Mouse (Mus musculus): ENCODE measurements around the gene Mapk8. TPM values are rescaled to one million over a fixed set of nuclear protein-coding genes. Genes with fewer than 3 reads are reported as not detected.

Mapk8 gene
- 5.9 and 6.8 TPM in 2 replicates for polyA plus RNA-seq (2016; fragmentation: Nextera tagmentation; extraction: Ambion mirVana)

- Histone ChIP-seq H3K4me1 (peaks cover 27% of the 10 kb centered on the region), H3K4me2 (peak within 1 kb of the TSS; percentile 86), H3K27me3 (replicated peaks) (peaks cover 8% of the 10 kb centered on the region), H3K27ac (peak within 1 kb of the TSS; percentile 88), H3K4me3 (peak within 1 kb of the TSS; percentile 96), H3K9me3 (replicated peaks) (no peaks in the 10 kb centered on the region), H3K36me3 (no peaks in the 10 kb centered on the region), H3K9ac (peak within 1 kb of the TSS; percentile 96)
- WGBS (ENCODE audit: insufficient replicate concordance): under 1% methylated on average over 70 of the region's 70 CpGs
- ATAC-seq: peak; percentile 98
These were observed at the start of gene Mapk8 for GRCm38 (mm10) chr14:33447027-33447569. Mapk8 (minus strand) TSS chr14:33447158.

- H3K36me3 ChIP-seq: no peaks in the 10 kb centered on the region
- H3K4me2 ChIP-seq: no peak overlapping the region
- H3K4me3 ChIP-seq: no peak overlapping the region
- 53% methylated on average over 4 of the region's 4 CpGs for WGBS (ENCODE audit: insufficient replicate concordance)
- no peak overlapping the region for H3K27ac ChIP-seq
- H3K9ac ChIP-seq: no peak overlapping the region
- H3K4me1 ChIP-seq: no peaks in the 10 kb centered on the region
- H3K9me3 ChIP-seq (replicated peaks): no peaks in the 10 kb centered on the region
- H3K27me3 ChIP-seq (replicated peaks): no peaks in the 10 kb centered on the region
- ATAC-seq: no peak
These were observed 48.3 kb upstream of the Mapk8 start for GRCm38 (mm10) chr14:33495226-33495625.

GRCm38 (mm10) chr14:33487805-33488550 is 41.0 kb upstream of the Mapk8 start:
- H3K9me3 ChIP-seq (replicated peaks): no peaks in the 10 kb centered on the region
- H3K36me3 ChIP-seq: no peaks in the 10 kb centered on the region
- no peaks in the 10 kb centered on the region for H3K4me1 ChIP-seq
- H3K4me2 ChIP-seq: no peak overlapping the region
- ATAC-seq: no peak
- H3K27ac ChIP-seq: no peak overlapping the region
- no peak overlapping the region for H3K4me3 ChIP-seq
- 62% methylated on average over 15 of the region's 15 CpGs for WGBS (ENCODE audit: insufficient replicate concordance)
- no peak overlapping the region for H3K9ac ChIP-seq
- no peaks in the 10 kb centered on the region for H3K27me3 ChIP-seq (replicated peaks)

GRCm38 (mm10) chr14:33481991-33482390 is 35.0 kb upstream of the Mapk8 start:
- Histone ChIP-seq H3K4me3 (no peak overlapping the region), H3K4me1 (no peaks in the 10 kb centered on the region), H3K9me3 (replicated peaks) (no peaks in the 10 kb centered on the region), H3K27ac (no peak overlapping the region), H3K9ac (no peak overlapping the region), H3K36me3 (no peaks in the 10 kb centered on the region), H3K27me3 (replicated peaks) (no peaks in the 10 kb centered on the region), H3K4me2 (no peak overlapping the region)
- no peak for ATAC-seq
- 68% methylated on average over 3 of the region's 3 CpGs for WGBS (ENCODE audit: insufficient replicate concordance)

- Histone ChIP-seq H3K9me3 (replicated peaks) (no peaks in the 10 kb centered on the region), H3K4me1 (no peaks in the 10 kb centered on the region), H3K27me3 (replicated peaks) (no peaks in the 10 kb centered on the region), H3K9ac (no peak overlapping the region), H3K27ac (no peak overlapping the region), H3K4me2 (no peak overlapping the region), H3K36me3 (no peaks in the 10 kb centered on the region), H3K4me3 (no peak overlapping the region)
- 12% methylated on average over 3 of the region's 3 CpGs for WGBS (ENCODE audit: insufficient replicate concordance)
- ATAC-seq: no peak
These were observed 29.3 kb upstream of the Mapk8 start for GRCm38 (mm10) chr14:33476094-33476760.

GRCm38 (mm10) chr14:33474461-33474860 is 27.5 kb upstream of the Mapk8 start:
- no peak overlapping the region for H3K27ac ChIP-seq
- ATAC-seq: no peak
- WGBS (ENCODE audit: insufficient replicate concordance): 44% methylated on average over 2 of the region's 2 CpGs

GRCm38 (mm10) chr14:33471331-33471730 is 24.4 kb upstream of the Mapk8 start, which contains the start of gene Frmpd2:
Frmpd2 (plus strand) TSS chr14:33471696.
- whole genome bisulfite sequencing (ENCODE audit: insufficient replicate concordance): 30% methylated on average over 3 of the region's 3 CpGs
- no peaks in the 10 kb centered on the region for H3K4me1 ChIP-seq
- H3K9me3 ChIP-seq (replicated peaks): no peaks in the 10 kb centered on the region
- H3K36me3 ChIP-seq: no peaks in the 10 kb centered on the region
- H3K9ac ChIP-seq: no peak within 1 kb of the TSS
- no peak within 1 kb of the TSS for H3K27ac ChIP-seq
- ATAC-seq: no peak
- H3K27me3 ChIP-seq (replicated peaks): no peaks in the 10 kb centered on the region
- no peak within 1 kb of the TSS for H3K4me2 ChIP-seq
- H3K4me3 ChIP-seq: no peak within 1 kb of the TSS

More at GRCm38 (mm10) chr14:33474461-33474860, 27.5 kb upstream of the Mapk8 start:
- Histone ChIP-seq H3K36me3 (no peaks in the 10 kb centered on the region), H3K4me3 (no peak overlapping the region), H3K27me3 (replicated peaks) (no peaks in the 10 kb centered on the region), H3K4me1 (no peaks in the 10 kb centered on the region), H3K9ac (no peak overlapping the region), H3K9me3 (replicated peaks) (no peaks in the 10 kb centered on the region), H3K4me2 (no peak overlapping the region)

- Histone ChIP-seq H3K9ac (no peak overlapping the region), H3K27me3 (replicated peaks) (no peaks in the 10 kb centered on the region), H3K9me3 (replicated peaks) (no peaks in the 10 kb centered on the region), H3K4me1 (no peaks in the 10 kb centered on the region), H3K36me3 (no peaks in the 10 kb centered on the region), H3K27ac (no peak overlapping the region), H3K4me3 (no peak overlapping the region), H3K4me2 (no peak overlapping the region)
- no peak for ATAC-seq
- 69% methylated on average over 6 of the region's 6 CpGs for WGBS (ENCODE audit: insufficient replicate concordance)
These were observed 20.8 kb upstream of the Mapk8 start for GRCm38 (mm10) chr14:33467766-33468165.

- Histone ChIP-seq H3K4me2 (no peak overlapping the region), H3K9me3 (replicated peaks) (no peaks in the 10 kb centered on the region), H3K27me3 (replicated peaks) (no peaks in the 10 kb centered on the region), H3K9ac (no peak overlapping the region), H3K27ac (no peak overlapping the region), H3K4me3 (no peak overlapping the region), H3K36me3 (no peaks in the 10 kb centered on the region), H3K4me1 (no peaks in the 10 kb centered on the region)
- WGBS (ENCODE audit: insufficient replicate concordance): 58% methylated on average over 3 of the region's 3 CpGs
- ATAC-seq: no peak
These were observed 16.7 kb upstream of the Mapk8 start for GRCm38 (mm10) chr14:33463658-33464057.

GRCm38 (mm10) chr14:33450331-33450730 is 3.4 kb upstream of the Mapk8 start:
- no peak overlapping the region for H3K27ac ChIP-seq
- no peak overlapping the region for H3K9ac ChIP-seq
- no peak overlapping the region for H3K4me3 ChIP-seq
- no peaks in the 10 kb centered on the region for H3K9me3 ChIP-seq (replicated peaks)
- H3K27me3 ChIP-seq (replicated peaks): peaks cover 8% of the 10 kb centered on the region
- H3K4me2 ChIP-seq: no peak overlapping the region
- no peak for ATAC-seq
- H3K4me1 ChIP-seq: peaks cover 14% of the 10 kb centered on the region
- H3K36me3 ChIP-seq: no peaks in the 10 kb centered on the region

- Histone ChIP-seq H3K4me3 (no peak overlapping the region), H3K36me3 (no peaks in the 10 kb centered on the region), H3K4me2 (no peak overlapping the region), H3K9ac (no peak overlapping the region), H3K4me1 (peaks cover 19% of the 10 kb centered on the region), H3K27ac (no peak overlapping the region), H3K9me3 (replicated peaks) (no peaks in the 10 kb centered on the region), H3K27me3 (replicated peaks) (peaks cover 8% of the 10 kb centered on the region)
- WGBS (ENCODE audit: insufficient replicate concordance): 52% methylated on average over 2 of the region's 2 CpGs
- ATAC-seq: no peak
These were observed 2.4 kb upstream of the Mapk8 start for GRCm38 (mm10) chr14:33449296-33449840.

- H3K4me2 ChIP-seq: no peak overlapping the region
- H3K4me3 ChIP-seq: no peak overlapping the region
- H3K9ac ChIP-seq: no peak overlapping the region
- no peak for ATAC-seq
- H3K9me3 ChIP-seq (replicated peaks): no peaks in the 10 kb centered on the region
- WGBS (ENCODE audit: insufficient replicate concordance): 74% methylated on average over 4 of the region's 4 CpGs
- peaks cover 27% of the 10 kb centered on the region for H3K4me1 ChIP-seq
- no peaks in the 10 kb centered on the region for H3K36me3 ChIP-seq
- H3K27ac ChIP-seq: no peak overlapping the region
- peaks cover 8% of the 10 kb centered on the region for H3K27me3 ChIP-seq (replicated peaks)
These were observed 1.3 kb upstream of the Mapk8 start for GRCm38 (mm10) chr14:33448276-33448675.
